Mouse (Mus musculus) urinary bladder, postnatal 36 days (tissue): ENCODE data around the gene Lman2.

Experiments used
- DNase-seq, 2 experiments: peaks; one replicate each; pipeline ENCODE4 v3.0.0; 2022; ENCODE audit warnings: low spot score in 2 of 2, mixed read lengths in 1 of 2

Gene Lman2

DNA sequence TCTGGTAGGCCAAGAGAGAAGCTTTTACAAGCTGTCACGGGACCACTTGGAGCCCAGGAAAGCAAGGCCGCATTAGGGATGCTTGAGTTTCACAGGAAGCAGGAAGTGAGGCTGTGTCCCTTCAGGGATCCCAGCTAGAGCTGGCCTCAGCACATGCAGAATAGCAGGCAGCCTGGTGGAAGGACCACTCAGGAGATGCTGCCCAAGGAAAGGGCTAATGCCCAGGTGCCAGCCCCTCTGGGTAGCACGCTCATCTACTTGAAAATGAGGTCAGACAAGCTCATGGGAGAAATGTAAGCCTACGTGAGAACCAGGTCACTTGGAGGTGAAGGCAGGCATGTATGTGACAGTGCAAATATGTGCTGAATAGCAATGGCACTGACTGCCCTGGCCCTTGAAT is 35.4 kb downstream of the Lman2 start:
- no peak for DNase-seq

DNA sequence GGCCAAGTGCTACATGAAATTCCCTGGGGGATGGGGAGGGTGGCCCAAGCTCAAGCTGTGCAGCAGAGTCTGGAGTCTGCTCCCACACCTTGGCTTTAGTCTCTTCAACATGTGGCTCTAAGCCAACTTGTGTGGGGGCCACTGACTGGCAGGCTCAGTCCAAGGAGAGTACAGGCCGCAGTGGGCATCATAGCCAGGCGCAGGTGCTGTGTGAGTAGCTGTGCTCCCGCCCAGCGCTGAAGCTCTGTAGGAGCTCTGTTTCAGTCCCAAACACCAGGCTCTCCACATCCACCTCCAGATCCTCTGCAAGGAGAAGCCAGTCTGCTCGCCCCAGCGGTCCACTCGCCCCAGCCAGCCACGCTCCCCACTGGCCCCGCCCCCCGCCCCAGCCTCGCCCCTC is 37.0 kb downstream of the Lman2 start:
- DNase-seq, result no peak

DNA sequence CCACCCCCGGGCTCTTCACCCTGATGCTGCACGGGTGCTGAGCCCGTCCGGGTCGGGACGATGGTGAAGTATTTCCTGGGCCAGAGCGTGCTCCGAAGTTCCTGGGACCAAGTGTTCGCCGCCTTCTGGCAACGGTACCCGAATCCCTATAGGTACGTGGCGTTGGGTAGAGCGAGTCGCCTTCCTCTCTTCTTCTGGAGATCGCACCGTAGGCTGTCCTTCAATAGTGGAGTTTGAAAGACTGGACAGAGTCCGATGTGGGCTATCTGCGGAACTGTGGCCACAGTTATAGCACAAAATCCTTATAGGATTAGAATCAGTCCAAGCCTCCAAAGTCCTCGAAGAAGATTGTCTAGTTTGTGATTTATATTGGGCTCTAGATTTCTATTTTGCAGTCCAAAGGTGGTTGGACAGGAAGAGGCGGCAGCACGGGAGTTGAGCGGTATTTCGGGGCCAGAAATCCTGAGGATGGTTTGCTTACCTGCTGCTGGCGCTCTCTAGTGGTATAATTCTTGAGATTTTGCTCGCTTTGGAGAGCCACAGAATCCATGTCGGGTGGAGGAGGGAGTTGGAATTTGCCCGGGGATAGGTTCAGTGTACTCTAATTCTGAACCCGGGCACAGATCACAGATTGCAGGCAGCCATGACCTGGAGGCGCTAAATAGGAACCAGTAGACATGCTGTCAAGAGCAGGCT is 40.3 kb downstream of the Lman2 start:
- DNase-seq, result no peak

DNA sequence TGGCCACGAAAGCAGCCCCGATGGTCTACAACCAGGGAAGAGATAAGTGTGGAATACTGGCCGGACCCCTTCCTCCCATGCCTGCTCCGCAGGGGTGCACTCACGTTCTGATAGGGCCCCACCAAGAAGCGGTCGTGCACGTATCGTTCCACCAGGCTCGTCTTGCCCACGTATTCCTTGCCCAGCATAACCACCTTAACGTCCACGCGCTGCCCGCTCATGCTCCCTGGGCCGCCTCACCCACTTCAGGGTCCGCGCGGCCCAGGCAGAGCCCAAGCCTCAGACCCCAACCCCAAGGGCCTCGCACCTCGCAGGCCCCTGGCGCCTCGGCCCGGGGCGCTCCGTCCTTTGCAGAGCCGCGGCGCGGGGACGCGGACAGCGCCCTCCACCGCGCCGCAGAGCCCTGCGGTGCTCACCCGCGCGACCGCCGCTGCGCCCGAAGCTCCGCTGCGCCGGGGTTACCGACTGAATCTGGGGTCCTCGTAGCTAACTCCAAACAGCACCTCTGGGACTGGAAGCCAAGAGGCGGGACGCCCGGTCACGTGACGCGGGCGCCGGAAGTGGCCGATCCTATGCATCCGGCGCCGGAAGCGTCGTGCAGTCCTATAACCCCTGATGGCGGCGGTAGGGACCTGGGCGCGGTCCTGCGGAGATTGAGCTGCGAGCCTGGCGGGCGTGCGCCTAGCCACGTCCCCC is 41.0 kb downstream of the Lman2 start, which contains the start of gene Rab24:
TSS of gene Rab24 (minus strand) at position 513 of the 696 bp plus-strand sequence.
- DNase-seq, result peak; percentile 82 to 87

DNA sequence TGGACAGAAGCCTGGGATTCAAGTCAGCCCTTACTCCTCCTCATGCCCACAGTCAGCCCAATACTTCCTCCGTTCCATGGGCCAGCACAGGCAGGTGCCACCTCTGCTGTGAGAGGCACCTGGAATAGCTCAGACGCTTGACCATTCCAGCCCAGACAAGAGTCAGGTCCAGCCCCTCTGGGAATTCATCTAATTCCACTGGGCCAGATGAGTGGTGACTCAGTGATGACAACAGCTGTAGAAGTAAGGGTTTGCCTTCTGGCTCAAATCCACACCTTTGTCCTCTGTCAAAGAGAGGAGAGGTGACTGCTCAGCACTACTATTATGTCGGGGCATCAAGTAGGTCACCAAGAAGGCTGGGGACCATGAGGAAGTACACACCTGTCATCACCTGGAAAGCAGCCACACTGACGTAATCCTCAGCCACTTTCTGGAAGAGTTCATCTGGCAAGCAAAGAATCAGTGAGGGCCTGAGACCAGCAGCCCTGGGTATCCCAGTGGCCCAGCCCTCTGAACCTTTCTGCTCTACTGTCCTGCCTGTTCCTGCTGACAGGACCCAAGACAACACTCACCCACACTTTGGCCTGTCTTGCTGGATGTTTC is 42.6 kb downstream of the Lman2 start, which contains the start of gene Prelid1:
TSS of gene Prelid1 (plus strand) at position 570 of the 603 bp plus-strand sequence.
- DNase-seq, result no peak

DNA sequence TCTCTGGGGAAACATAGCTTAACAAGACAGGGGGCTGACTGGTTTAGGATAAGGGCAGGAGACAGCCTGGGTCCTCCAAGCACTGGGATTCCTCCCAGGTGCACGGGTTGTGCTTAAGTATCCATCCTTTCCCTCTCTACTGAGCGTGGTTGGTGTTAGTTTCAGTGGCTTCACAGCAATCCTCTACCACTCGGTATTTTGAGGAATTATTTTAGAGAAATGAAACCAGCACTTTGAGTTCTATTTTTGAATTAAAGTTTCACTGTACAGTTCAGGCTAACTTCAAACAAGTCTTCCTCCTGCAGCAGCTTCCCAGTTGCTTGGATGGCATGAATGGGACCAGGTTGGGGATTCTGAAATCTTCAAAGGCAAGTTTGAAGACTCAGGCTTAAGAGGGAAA is 44.2 kb downstream of the Lman2 start:
- DNase-seq, result no peak

DNA sequence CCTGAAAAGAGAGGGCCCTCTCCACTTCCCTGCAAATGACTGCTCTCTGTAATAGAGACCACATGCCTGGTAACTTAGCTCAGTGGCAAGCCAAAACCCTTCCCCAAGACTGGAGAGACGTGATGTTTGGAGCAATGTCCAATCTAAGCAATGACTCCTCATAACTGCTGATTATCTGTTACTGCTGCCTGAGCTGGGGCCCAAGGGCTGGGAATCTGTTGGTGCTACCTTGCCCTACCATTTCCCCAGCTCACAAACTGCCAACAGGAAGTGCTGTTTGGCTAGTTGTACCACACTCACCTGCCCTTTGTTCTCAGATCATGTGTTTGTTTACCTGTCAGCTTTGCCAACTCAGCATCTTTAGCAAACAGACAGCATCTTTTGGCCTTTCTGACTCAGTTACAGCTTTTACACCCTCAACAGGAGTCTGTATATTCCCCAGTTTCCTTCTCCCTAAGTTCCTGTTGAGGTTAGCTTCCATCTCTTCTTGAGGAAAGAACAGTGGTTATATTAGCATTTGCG is 47.6 kb downstream of the Lman2 start:
- DNase-seq, result no peak

DNA sequence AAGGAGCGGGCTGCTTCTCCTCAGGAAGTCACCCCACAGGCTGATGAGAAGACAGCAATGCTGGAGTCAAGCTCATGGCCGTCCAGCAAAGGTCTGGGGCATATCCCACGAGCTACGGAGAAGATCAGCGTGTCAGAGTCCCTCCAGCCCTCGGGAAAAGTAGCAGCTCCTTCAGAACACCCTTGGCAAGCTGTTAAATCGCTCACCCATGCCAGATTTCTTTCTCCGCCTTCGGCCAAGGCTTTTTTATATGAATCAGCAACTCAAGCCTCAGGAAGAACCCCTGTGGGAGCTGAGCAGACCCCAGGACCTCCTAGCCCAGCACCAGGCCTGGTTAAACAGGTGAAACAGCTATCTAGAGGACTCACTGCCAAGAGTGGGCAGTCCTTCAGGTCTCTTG is 49.5 kb downstream of the Lman2 start:
- no peak for DNase-seq

DNA sequence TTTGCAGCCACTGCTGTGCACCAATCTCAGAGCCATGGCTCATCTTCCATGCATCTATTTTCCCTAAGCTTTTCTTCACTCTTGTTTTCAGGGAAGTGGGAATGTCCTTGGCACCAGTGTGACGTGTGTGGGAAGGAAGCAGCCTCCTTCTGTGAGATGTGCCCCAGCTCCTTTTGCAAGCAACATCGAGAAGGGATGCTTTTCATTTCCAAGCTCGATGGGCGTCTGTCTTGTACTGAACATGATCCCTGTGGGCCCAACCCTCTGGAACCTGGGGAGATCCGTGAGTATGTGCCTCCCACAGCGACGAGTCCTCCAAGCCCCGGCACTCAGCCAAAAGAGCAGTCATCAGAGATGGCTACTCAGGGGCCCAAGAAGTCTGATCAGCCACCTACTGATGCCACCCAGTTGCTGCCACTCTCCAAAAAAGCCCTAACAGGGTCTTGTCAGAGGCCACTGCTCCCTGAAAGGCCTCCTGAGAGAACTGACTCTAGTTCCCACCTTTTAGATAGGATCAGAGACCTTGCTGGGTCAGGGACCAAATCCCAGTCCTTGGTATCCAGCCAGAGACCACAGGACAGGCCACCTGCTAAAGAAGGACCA is 50.5 kb downstream of the Lman2 start:
- no peak for DNase-seq

DNA sequence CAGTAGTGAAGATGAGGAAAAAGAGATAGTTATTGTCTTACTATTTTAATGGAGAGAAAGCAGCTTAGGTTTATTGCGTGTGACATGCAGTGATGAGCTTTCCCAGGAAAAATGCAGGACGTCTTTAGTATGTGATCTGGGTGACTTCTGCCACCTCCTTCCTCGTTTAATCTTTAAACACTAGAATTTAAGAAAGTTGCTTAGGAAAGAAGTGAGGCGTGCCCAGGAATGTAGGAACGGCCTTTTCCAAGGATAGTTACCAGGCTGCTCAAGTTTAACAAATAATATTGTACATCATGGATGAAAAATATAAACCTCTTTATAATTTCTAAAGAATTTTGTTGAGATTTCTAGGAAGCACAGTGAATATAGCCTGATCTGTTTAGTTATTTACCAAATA is 61.7 kb downstream of the Lman2 start:
- no peak for DNase-seq

DNA sequence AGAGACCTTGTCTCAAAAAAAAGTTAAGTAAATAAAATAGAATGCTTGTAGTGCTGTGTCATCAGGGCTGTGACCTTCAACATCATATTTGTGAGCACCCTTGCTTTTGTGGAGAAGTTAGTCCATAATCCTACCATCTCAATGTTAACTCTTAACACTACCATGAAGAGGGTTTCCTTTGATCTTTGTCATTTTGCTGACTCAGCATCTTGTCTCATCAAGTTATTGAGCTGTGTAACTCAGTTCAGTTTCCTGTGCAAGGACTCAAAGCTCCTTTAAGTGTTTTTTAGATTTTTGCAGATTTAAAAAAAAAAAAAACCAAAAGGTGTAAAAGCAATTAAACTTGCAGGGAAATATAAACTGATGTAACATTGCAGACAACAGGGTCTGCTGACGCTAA is 65.8 kb downstream of the Lman2 start:
- no peak for DNase-seq
